In the genomic region with DNA sequence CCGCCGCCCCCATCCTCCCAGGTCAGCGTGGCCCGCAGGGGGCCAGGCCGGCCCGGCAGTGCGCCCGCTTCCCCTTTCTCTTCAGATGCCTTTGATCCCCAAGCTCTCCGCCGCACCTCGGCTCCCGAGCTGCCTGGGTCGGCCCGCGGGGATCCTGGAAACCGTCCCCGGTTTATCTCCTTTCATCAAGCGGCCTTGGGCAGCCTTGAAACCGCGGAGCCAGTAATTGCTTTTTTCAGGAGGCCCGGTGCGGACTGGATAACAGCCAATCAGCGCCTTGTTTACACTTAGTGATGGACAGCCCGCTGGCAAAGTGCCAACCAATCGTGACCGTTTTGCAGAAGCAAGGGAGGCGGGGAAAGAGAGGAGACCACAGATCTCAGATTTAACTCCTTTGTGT, we compare ENCODE assay signal across 7 mouse cellular contexts. TPM values are rescaled to one million over a fixed set of nuclear protein-coding genes. Genes with fewer than 3 reads are reported as not detected.
DNase-seq lines count a peak whose midpoint lies in the region; ATAC-seq lines count a peak whose summit lies in the region.

No protein-coding gene starts in this region.

- H3K4me1 ChIP-seq in embryonic facial prominence, embryonic 13.5 days = peaks cover 51% of the 10 kb centered on the region
- peaks cover 47% of the 10 kb centered on the region for H3K4me1 ChIP-seq in limb, embryonic 13.5 days
- H3K4me1 ChIP-seq in midbrain, embryonic 16.5 days (ENCODE audit: control insufficient read depth, insufficient read depth, low read length) = peaks cover 42% of the 10 kb centered on the region

- H3K4me3 ChIP-seq in embryonic facial prominence, embryonic 13.5 days = peak overlapping the region; percentile 91
- peak overlapping the region; percentile 92 for H3K4me3 ChIP-seq in limb, embryonic 13.5 days
- H3K4me3 ChIP-seq in midbrain, embryonic 16.5 days (ENCODE audit: low read depth, low read length) = peak overlapping the region; percentile 63

- H3K27me3 ChIP-seq in embryonic facial prominence, embryonic 13.5 days = no peaks in the 10 kb centered on the region
- H3K27me3 ChIP-seq in limb, embryonic 13.5 days = no peaks in the 10 kb centered on the region; the same call in 1 of the 2 replicates
- H3K27me3 ChIP-seq in midbrain, embryonic 16.5 days (ENCODE audit: control insufficient read depth, insufficient read depth, low read depth, low read length) = no peaks in the 10 kb centered on the region

- DNase-seq in adrenal gland, postnatal 4 days (ENCODE audit: low spot score in 2 of 2) = peak; percentile 99
- peak; percentile 99 to 100 for DNase-seq in heart, adult 18-20 months
- peak; percentile 100 for DNase-seq in kidney, adult 8-10 months
- DNase-seq in spleen, postnatal 10 days (ENCODE audit: low spot score in 2 of 2) = peak; percentile 79 to 91

- H3K9me3 ChIP-seq in embryonic facial prominence, embryonic 13.5 days = no peaks in the 10 kb centered on the region
- no peaks in the 10 kb centered on the region for H3K9me3 ChIP-seq in limb, embryonic 13.5 days
- no peaks in the 10 kb centered on the region for H3K9me3 ChIP-seq in midbrain, embryonic 16.5 days (replicated peaks; ENCODE audit: control insufficient read depth, low read length, poor library complexity, severe bottlenecking)

- H3K36me3 ChIP-seq in embryonic facial prominence, embryonic 13.5 days = no peaks in the 10 kb centered on the region
- H3K36me3 ChIP-seq in limb, embryonic 13.5 days = no peaks in the 10 kb centered on the region
- no peaks in the 10 kb centered on the region for H3K36me3 ChIP-seq in midbrain, embryonic 16.5 days (ENCODE audit: control insufficient read depth, insufficient read depth, low read length)

- H3K9ac ChIP-seq in embryonic facial prominence, embryonic 13.5 days = peak overlapping the region; percentile 100
- H3K9ac ChIP-seq in limb, embryonic 13.5 days = peak overlapping the region; percentile 99
- H3K9ac ChIP-seq in midbrain, embryonic 16.5 days (ENCODE audit: low read depth, low read length) = peak overlapping the region; percentile 94

- H3K4me2 ChIP-seq in embryonic facial prominence, embryonic 13.5 days = peak overlapping the region; percentile 99
- H3K4me2 ChIP-seq in limb, embryonic 13.5 days (replicated peaks) = peak overlapping the region; percentile 99
- peak overlapping the region; percentile 88 for H3K4me2 ChIP-seq in midbrain, embryonic 16.5 days (ENCODE audit: low read length)

- peak overlapping the region; percentile 94 for H3K27ac ChIP-seq in embryonic facial prominence, embryonic 13.5 days
- H3K27ac ChIP-seq in limb, embryonic 13.5 days = peak overlapping the region; percentile 93
- H3K27ac ChIP-seq in midbrain, embryonic 16.5 days (ENCODE audit: low read length) = peak overlapping the region; percentile 96

- WGBS in embryonic facial prominence, embryonic 13.5 days = under 1% methylated on average over 27 of the region's 27 CpGs
- under 1% methylated on average over 27 of the region's 27 CpGs for WGBS in limb, embryonic 13.5 days
- under 1% methylated on average over 27 of the region's 27 CpGs for WGBS in midbrain, embryonic 16.5 days

- peak; percentile 63 for ATAC-seq in embryonic facial prominence, embryonic 13.5 days (ENCODE audit: insufficient number of reproducible peaks, insufficient read depth, low FRiP score, low TSS enrichment, low read depth)
- ATAC-seq in limb, embryonic 13.5 days (ENCODE audit: low FRiP score, low read depth) = peak; percentile 71
- peak; percentile 79 for ATAC-seq in midbrain, embryonic 16.5 days

RNA-seq across cellular contexts. Expression of a gene that starts 1.4 kb away (rescaled TPM):
- 10 to 100 TPM; 25.3 to 26.7 TPM for total RNA-seq in adrenal gland, postnatal 4 days (2021)
- 13.1 and 13.9 TPM in 2 replicates for polyA plus RNA-seq in embryonic facial prominence, embryonic 13.5 days (2015; fragmentation: Nextera tagmentation; extraction: Ambion mirVana)
- 1 to 10 TPM; 3.5 to 5.0 TPM for total RNA-seq in heart, adult 18-20 months (2021)
- 12.7 and 13.8 TPM in 2 replicates for polyA plus RNA-seq in limb, embryonic 13.5 days (2015; fragmentation: Nextera tagmentation; extraction: Ambion mirVana)
- 9.7 and 13.7 TPM in 2 replicates for polyA plus RNA-seq in midbrain, embryonic 16.5 days (2015; fragmentation: Nextera tagmentation; extraction: Ambion mirVana)

Comparison
In these comparisons a context has a peak if more than half of its experiments do, and no peak if none do; other contexts are left out.
1. Peak in every context shown above with its lines: DNase-seq, ATAC-seq, H3K4me3 ChIP-seq and H3K27ac ChIP-seq.